Mouse (Mus musculus) Patski (cell line): ENCODE measurements around the gene Gsdma3. TPM values are rescaled to one million over a fixed set of nuclear protein-coding genes. Genes with fewer than 3 reads are reported as not detected.
A peak's percentile ranks its signal among the peaks of the same experiment; 100 is the strongest.
"Not testable (repeated sequence)": the region's sequence is repeated elsewhere in the genome, so short reads cannot be mapped to it uniquely, and the experiment has no call there.

Source experiments
- ATAC-seq: fragments of 100-300 bp; one replicate; pipeline ENCODE4 v1.8.0; 2021
- CTCF ChIA-PET: fragments of 350-600 bp; sonication (Branson Sonifier 250); formaldehyde crosslinking; loops from one replicate; lab custom pipeline; 2022; ENCODE audit warnings: inconsistent platforms; lab: Charles Lee
- POLR2A ChIA-PET: fragments of 350-600 bp; sonication (Branson Sonifier 250); formaldehyde crosslinking; loops from one replicate; lab custom pipeline; 2022; ENCODE audit warnings: antibody characterized with exemption, inconsistent platforms; lab: Charles Lee
- DNase-seq: peaks from one replicate; pipeline ENCODE4 v3.0.0-alpha.2; 2011; ENCODE audit warnings: low read depth, low spot score
- H3K27me3 ChIP-seq: fragments of 371-371 bp; one replicate; pipeline ENCODE4 v1.5.1; 2021
- CTCF ChIP-seq: fragments of 100-300 bp; IDR thresholded peaks from one replicate; pipeline ENCODE4 v1.5.1; 2021
- in situ Hi-C: fragments of 300-500 bp; cut with MboI; formaldehyde crosslinking; loops from 3 replicates; pipeline ENCODE4 v1.11.1; 2018; ENCODE audit warnings: low pct_unique_long_range_greater_than_20kb, mixed read lengths
- polyA plus RNA-seq: library from polyadenylated mRNA; unstranded; gene quantifications from one replicate; pipeline ENCODE4 v1.2.3, GENCODE M21; 2021

Gsdma3 gene
- polyA plus RNA-seq, 1 experiment from 2014 or later: not detected

GRCm38 (mm10) chr11:98595473-98595872, 30.7 kb upstream of the Gsdma3 start:
- POLR2A ChIA-PET: no interaction called here
- ATAC-seq: no peak
- DNase-seq: no peak
- CTCF ChIA-PET: no interaction called here
- in situ Hi-C loops: no loop called here
- no peak for TF ChIP-seq CTCF
- peaks cover 35% of the 10 kb centered on the region for H3K27me3 ChIP-seq

- DNase-seq (no peak), ATAC-seq (no peak)
- H3K27me3 ChIP-seq: peaks cover 31% of the 10 kb centered on the region
- CTCF ChIA-PET: interaction anchor here (2.0 kb wide), 1 partner anchor 10 kb away, joined by 6 read pairs; no protein-coding TSS in a partner anchor
- TF ChIP-seq CTCF: no peak
- in situ Hi-C loops: no loop called here
- POLR2A ChIA-PET: no interaction called here
These were observed 30.2 kb upstream of the Gsdma3 start for GRCm38 (mm10) chr11:98595955-98596354.

GRCm38 (mm10) chr11:98597363-98597762, 28.8 kb upstream of the Gsdma3 start:
- ATAC-seq (no peak), DNase-seq (no peak)
- TF ChIP-seq CTCF: peak; percentile 87
- ChIA-PET POLR2A (no interaction called here), CTCF (interaction anchor here (1.0 to 2.0 kb wide), 4 partner anchors 9 to 43 kb away, joined by 3 to 10 read pairs (median 4); partner anchors contain the start of gene Ormdl3)
- peaks cover 28% of the 10 kb centered on the region for H3K27me3 ChIP-seq
- in situ Hi-C loops: no loop called here

GRCm38 (mm10) chr11:98597991-98598390, 28.2 kb upstream of the Gsdma3 start, which contains the start of gene Lrrc3c:
Lrrc3c (plus strand) TSS chr11:98598291.
- ATAC-seq (no peak), DNase-seq (no peak)
- in situ Hi-C loops: no loop called here
- ChIA-PET CTCF (interaction anchor here (1.3 to 2.0 kb wide), 3 partner anchors 8 to 43 kb away, joined by 3 to 10 read pairs (median 6); no protein-coding TSS in a partner anchor), POLR2A (no interaction called here)
- peaks cover 30% of the 10 kb centered on the region for H3K27me3 ChIP-seq
- TF ChIP-seq CTCF: no peak

- no peak for ATAC-seq
- DNase-seq: no peak
- peaks cover 30% of the 10 kb centered on the region for H3K27me3 ChIP-seq
- no peak for TF ChIP-seq CTCF
- CTCF ChIA-PET: interaction anchor here (2.1 kb wide), 1 partner anchor 47 kb away, joined by 5 read pairs; no protein-coding TSS in a partner anchor
- POLR2A ChIA-PET: no interaction called here
- in situ Hi-C loops: no loop called here
These were observed 27.3 kb upstream of the Gsdma3 start for GRCm38 (mm10) chr11:98598851-98599290.

GRCm38 (mm10) chr11:98599291-98599690, 26.9 kb upstream of the Gsdma3 start:
- no peak for ATAC-seq
- ChIA-PET CTCF (interaction anchor here (2.1 kb wide), 1 partner anchor 47 kb away, joined by 5 read pairs; no protein-coding TSS in a partner anchor), POLR2A (no interaction called here)
- TF ChIP-seq CTCF: no peak
- DNase-seq: no peak
- in situ Hi-C loops: no loop called here
- peaks cover 33% of the 10 kb centered on the region for H3K27me3 ChIP-seq

- ChIA-PET POLR2A (no interaction called here), CTCF (no interaction called here)
- peaks cover 37% of the 10 kb centered on the region for H3K27me3 ChIP-seq
- DNase-seq (no peak), ATAC-seq (no peak)
- in situ Hi-C loops: loop anchor here (5.0 kb wide), 1 partner anchor 35 kb away; no protein-coding TSS in a partner anchor
- TF ChIP-seq CTCF: no peak
These were observed 24.0 kb upstream of the Gsdma3 start for GRCm38 (mm10) chr11:98602090-98602690.

- in situ Hi-C loops: loop anchor here (5.0 kb wide), 1 partner anchor 33 kb away; no protein-coding TSS in a partner anchor
- POLR2A ChIA-PET: no interaction called here
- H3K27me3 ChIP-seq: peaks cover 31% of the 10 kb centered on the region
- peak; percentile 36 for TF ChIP-seq CTCF
- DNase-seq (no peak), ATAC-seq (no peak)
- CTCF ChIA-PET: no interaction called here
These were observed 22.2 kb upstream of the Gsdma3 start for GRCm38 (mm10) chr11:98603953-98604352.

GRCm38 (mm10) chr11:98604911-98605310, 21.2 kb upstream of the Gsdma3 start:
- CTCF ChIA-PET: interaction anchor here (1.6 kb wide), 1 partner anchor 77 kb away, joined by 5 read pairs; the partner anchor contains the start of gene Psmd3
- ATAC-seq, POLR2A ChIA-PET, DNase-seq: not testable (repeated sequence)
- H3K27me3 ChIP-seq: peaks cover 29% of the 10 kb centered on the region
- in situ Hi-C loops: loop anchor here (5.0 kb wide), 2 partner anchors 32 to 57 kb away; partner anchors contain the start of gene Gsdma

GRCm38 (mm10) chr11:98606763-98607162, 19.4 kb upstream of the Gsdma3 start:
- POLR2A ChIA-PET: no interaction called here
- H3K27me3 ChIP-seq: peaks cover 28% of the 10 kb centered on the region
- DNase-seq (no peak), ATAC-seq (no peak)
- in situ Hi-C loops: loop anchor here (5.0 kb wide), 1 partner anchor 56 kb away; the partner anchor contains the start of gene Gsdma
- CTCF ChIA-PET: interaction anchor here (0.9 to 1.6 kb wide), 5 partner anchors 10 to 81 kb away, joined by 3 to 6 read pairs (median 4); partner anchors contain the start of gene Psmd3
- TF ChIP-seq CTCF: peak; percentile 70

- in situ Hi-C loops: no loop called here
- CTCF ChIA-PET: no interaction called here
- H3K27me3 ChIP-seq: no peaks in the 10 kb centered on the region
- ATAC-seq (no peak), DNase-seq (no peak)
- TF ChIP-seq CTCF: no peak
- POLR2A ChIA-PET: no interaction called here
These were observed 5.4 kb upstream of the Gsdma3 start for GRCm38 (mm10) chr11:98620791-98621190.

GRCm38 (mm10) chr11:98623981-98624380, 2.2 kb upstream of the Gsdma3 start:
- CTCF ChIA-PET, DNase-seq, POLR2A ChIA-PET, H3K27me3 ChIP-seq, ATAC-seq, in situ Hi-C loops: not testable (repeated sequence)

- H3K27me3 ChIP-seq, in situ Hi-C loops, DNase-seq, POLR2A ChIA-PET, ATAC-seq, CTCF ChIA-PET: not testable (repeated sequence)
These were observed 1.8 kb upstream of the Gsdma3 start for GRCm38 (mm10) chr11:98624381-98624780.
